Mouse (Mus musculus) cerebellum, adult 18-20 months (tissue): ENCODE results near the gene Fam196b.

Source experiments
- DNase-seq, 2 experiments: peaks; one replicate each; pipeline ENCODE4 v3.0.0; 2021

The Fam196b gene

DNA sequence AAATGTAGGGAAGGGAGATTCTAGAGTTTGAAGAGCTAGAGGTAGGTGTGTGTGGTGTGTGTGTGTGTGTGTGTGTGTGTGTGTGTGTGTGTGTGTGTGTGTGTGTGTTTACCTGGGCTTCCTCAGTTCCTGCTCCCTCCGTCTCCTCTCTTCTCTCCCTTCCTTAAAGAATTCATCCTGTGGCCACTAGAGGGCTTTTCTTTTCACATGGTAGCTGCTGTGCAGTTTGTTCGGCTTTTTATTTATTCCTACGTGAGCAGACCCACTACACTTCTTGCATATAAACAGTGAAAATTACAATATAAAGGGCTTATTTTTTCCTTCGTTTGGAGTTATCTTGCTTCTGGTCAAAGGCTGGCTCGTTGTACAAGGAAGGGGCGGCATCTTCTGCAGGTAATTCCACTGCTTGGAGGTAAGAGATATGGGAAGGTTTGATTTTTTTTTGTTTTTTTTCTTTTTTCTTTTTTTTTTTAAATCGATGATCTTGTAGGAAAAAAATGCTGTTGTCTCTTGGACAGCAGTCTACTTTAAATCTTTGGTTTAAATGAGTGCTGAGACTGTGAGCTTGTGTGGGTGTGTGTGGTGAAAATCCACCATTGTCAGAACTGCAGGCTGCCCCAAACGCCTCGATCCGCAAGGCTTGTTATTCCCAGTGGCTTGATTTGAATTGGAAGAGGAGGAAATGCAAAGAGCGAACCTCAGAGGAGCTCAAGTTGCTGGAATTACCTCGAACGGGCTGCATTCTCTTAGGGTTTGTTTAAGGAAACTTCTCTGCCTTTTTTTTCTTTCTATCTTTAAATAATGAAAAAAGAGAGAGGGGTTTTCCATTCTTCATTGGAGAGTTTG is at the start of gene Fam196b:
Gene Fam196b, plus strand, starts transcription at position 289 of the 846 bp plus-strand sequence.
- DNase-seq, result peak; percentile 17 to 29

DNA sequence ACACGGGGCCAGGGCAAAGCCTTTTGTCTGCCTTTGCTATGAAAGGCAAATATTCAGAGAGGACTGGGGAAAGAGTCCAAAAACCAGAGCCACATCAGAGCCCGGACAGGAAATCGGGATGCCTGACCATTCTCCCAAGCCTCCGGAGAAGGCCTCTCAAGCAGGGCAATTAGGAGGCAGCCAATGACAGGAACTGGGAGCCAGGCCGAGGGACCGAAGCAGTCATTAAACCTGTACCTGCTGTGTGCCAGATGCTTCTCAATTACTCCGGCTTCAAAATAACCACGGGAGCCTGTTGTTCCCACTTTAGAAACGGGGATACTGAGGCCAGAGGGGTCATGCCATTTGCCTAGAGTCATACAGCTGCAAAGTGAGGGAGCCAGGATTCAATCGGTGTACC is 42.6 kb upstream of the Fam196b start:
- DNase-seq, result no peak

DNA sequence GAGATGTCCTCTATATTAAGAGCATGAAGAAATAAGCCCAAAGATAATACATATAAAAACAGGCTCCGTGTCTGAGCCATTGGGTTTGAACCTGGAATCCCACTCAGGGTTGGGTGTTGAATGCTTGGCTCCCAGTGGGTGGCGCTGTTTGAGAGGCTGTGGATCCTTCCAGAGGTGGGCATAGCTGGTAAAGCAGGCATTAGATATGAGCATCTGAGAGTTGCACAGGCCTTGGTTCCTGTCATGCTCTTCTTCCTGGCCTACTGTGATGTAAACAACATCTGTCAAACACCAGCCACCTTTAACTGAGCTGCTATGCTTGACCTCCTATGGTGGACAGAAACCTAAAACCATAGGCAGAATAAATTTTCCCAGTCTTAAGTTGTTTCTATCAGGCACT is 38.7 kb upstream of the Fam196b start:
- peak in 1 of 2 experiments; percentile 4 for DNase-seq

DNA sequence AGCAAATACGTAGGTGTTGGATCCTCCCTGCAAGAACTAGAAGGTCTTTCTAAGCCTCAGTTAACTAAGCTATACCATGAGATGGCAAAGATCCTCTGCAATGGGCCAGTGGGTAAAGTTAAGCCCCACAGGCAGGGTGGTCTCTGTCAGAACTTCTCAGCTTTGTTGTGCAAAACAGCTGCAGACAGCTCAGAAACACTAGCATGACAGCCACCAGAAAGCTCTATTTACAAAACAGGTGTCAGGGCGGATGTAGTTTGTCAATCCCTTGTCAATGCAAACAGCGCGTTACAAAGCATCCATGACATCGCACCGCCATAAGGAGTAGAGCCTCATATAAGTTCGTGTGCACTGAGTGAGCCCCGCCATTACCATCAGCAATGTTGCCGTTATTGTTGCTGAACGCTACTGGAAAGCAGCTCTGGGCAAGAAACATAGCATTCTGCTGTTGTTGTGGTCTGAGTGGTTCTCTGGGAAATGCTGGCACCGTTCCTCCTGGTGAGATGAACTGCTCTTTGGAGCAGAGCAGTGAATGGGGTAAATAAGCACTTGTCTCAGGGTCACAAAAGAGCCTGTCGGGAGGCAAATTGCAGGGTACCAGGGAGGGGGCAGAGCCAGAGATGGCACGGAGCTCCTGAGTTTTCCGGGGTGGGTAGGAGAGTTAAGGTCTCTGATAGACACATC is 38.1 kb upstream of the Fam196b start:
- DNase-seq, result peak in 1 of 2 experiments; percentile 4

- no peak for DNase-seq
Measured at GRCm38 (mm10) chr11:34277047-34277445, 37.6 kb upstream of the Fam196b start.

DNA sequence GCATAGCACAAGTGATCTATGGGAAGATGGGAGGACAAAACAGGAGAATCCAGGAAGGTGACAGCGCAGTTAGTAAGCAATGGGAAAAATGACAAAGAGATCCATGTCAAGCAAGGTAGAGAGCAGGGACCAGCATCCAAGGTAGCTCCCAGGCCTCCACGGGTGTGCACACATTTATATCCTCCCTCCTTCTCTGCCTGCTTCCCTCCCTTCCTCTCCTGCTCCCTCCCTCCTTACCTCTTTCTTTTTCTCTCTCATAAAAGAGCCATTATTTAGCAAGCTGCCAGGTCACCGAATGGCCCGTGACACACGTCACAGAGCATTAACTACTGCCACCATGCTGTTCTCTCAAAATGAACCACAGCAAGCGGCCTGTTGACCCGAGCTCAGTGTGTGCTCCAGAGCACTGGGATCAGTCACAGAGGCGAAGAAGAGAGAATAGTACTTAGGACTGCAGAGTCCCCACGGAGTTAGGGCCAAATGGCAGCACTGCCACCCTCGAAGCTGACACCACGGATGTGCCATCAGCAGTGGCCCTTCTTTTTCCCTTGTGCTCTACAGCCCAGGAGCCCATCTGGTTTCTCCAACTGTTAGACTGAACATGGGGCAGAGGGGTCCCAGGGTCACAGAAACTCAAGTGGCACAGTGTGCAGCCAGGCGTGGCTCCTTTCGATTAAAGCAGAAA is 30.4 kb upstream of the Fam196b start:
- no peak for DNase-seq

GRCm38 (mm10) chr11:34290265-34290664 is 24.4 kb upstream of the Fam196b start:
- no peak for DNase-seq

DNA sequence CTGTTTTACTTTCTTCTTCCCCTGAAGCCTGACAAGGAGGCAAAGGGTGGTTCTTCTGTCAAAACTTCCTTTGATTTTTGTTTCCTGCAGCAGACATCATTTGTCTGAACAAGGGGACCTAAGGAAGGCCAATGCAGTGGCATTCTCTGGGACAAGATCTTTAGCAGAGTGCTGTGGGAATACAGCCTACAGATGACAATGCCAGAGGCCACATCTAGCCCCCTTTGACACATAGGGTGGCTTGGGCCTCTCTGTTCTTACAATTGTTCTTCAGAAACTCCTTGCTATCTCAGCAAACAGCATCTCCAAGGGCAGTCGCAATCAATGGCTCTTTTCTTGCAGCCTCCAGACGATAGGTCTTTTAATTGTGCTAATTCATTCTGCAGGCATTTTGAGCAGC is 23.9 kb upstream of the Fam196b start:
- DNase-seq, result no peak

GRCm38 (mm10) chr11:34291304-34291703 is 23.3 kb upstream of the Fam196b start:
- no peak for DNase-seq

- no peak for DNase-seq
Measured at GRCm38 (mm10) chr11:34297698-34298378, 16.8 kb upstream of the Fam196b start.

DNA sequence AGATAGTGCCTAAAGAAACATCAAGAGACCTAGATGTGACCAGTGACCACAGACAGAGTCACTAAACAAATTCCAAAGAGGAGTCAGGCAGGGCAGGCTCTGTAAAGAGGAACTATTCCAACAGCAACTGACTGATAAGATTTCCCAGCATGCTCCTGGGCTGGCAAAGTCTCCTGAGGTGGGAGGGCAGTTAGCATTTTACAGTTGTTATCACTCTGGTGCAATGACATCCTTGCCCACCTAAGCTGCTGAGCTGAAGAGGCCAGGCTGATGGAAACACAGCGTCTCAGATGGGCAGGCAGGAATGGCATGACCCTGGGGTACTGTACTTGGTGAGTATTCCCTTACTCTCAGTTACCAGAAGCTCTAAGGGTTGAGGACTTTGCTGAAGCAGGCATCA is 15.1 kb upstream of the Fam196b start:
- no peak for DNase-seq

- DNase-seq, result no peak
Measured at GRCm38 (mm10) chr11:34300064-34300463, 14.6 kb upstream of the Fam196b start.

GRCm38 (mm10) chr11:34306231-34306630 is 8.4 kb upstream of the Fam196b start:
- no peak for DNase-seq

GRCm38 (mm10) chr11:34308731-34309130 is 5.9 kb upstream of the Fam196b start:
- DNase-seq, result no peak

DNA sequence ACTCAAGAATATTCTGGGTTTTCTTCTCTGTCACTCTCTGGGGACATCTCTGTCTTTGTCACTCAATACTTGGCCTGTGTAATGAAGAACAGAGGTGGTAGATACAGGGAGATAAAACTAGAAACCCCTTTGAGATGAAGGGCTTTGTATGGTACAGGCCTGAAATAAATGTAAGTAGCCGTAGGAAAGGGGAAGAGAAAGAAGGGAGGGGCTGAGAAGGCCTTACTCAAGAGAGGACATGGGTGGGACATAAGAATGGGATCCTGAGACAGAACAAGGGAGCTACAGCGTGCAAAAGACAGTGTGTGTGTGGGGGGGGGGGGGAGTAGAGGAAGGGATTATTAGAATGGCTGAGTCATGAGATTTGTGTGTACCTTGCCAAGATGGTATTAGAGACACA is 5.3 kb upstream of the Fam196b start:
- no peak for DNase-seq

- no peak for DNase-seq
Measured at GRCm38 (mm10) chr11:34311717-34312116, 2.9 kb upstream of the Fam196b start.

- no peak for DNase-seq
Measured at GRCm38 (mm10) chr11:34312208-34312607, 2.4 kb upstream of the Fam196b start.

DNA sequence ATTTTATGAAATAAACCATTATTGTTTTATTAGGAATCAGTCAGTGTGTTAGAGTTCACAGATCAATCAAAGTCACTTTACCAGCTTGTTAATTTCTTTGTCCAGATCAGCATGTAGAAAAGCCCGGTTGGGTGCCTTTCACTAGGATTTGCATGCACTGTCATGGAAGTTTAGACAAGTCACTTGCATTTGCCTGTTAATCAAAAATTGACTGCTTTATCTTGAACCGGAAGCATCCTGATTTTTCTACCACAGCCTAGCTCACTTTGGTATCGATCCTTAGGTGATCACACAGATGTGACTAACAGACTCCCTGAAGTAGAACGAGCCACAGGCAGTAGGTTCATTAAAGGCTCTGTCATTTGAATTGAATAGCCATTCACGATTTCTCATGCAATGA is 761 bp downstream of the Fam196b start:
- no peak for DNase-seq

DNA sequence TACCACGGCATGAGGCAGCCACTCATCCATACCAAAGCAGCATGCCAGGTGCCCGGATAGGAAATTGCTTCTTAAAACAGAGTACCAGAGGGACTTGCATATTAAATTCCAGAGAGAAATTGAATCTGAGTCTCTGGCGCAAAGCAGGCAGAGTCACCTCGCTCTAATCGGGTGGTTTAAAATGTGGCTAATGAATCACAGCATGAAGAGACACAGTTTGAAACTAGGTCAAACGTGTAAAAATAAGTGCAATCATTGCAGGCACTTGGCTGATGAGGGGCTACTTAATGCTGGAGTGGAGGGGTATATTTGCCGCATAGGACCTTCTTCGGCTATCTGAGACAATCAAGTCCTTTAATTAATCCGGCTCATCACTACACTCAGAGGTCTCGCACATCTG is 1.6 kb downstream of the Fam196b start:
- DNase-seq, result no peak

GRCm38 (mm10) chr11:34317001-34317400 is 2.4 kb downstream of the Fam196b start:
- DNase-seq, result no peak

GRCm38 (mm10) chr11:34319282-34319681 is 4.7 kb downstream of the Fam196b start:
- DNase-seq, result no peak

DNA sequence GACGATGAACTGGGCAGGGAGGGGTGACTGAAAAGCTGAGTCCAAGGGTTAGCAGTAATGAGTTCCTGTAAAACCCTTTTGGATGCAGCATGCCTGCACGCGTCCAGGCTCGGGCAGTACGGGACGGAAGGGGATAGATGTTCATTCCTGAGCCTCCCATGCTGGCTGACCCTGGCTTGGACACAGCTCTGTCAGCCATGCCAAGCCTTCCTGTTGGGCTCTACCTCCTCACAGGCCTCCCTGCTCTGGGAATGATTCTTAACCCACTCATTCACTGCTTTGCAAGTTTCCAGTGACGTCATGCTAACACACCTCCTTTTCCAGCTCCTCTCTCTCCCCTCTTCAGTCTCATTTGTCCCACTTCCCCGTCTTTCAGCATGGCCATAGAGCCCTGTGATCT is 9.0 kb downstream of the Fam196b start:
- no peak for DNase-seq
